Mouse (Mus musculus): ENCODE data around the gene Otop1.

- no peak for TF ChIP-seq FLI1 (IDR thresholded peaks at IDR 0.05; ENCODE audit: low read length)
- TF ChIP-seq GATA1 (IDR thresholded peaks at IDR 0.05; ENCODE audit: borderline replicate concordance, low read length): no peak
Observed at GRCm38 (mm10) chr5:38277936-38278600, 2.3 kb downstream of the Otop1 start.
